Mouse (Mus musculus) ES-Bruce4 (cell line): ENCODE results near the gene Gdap1l1.

ENCODE experiments used
- CTCF ChIP-seq: IDR thresholded peaks from one replicate; pipeline ENCODE4 v1.8.1; 2011; ENCODE audit warnings: low read depth, low read length
- POLR2A ChIP-seq: IDR thresholded peaks from one replicate; pipeline ENCODE4 v1.8.1; 2011; ENCODE audit warnings: low read length; ENCODE audit not compliant: insufficient read depth

GRCm38 (mm10) chr2:163460622-163461021 lies 22.3 kb downstream of the Gdap1l1 start:
- TF ChIP-seq CTCF = no peak
- TF ChIP-seq POLR2A = no peak
